Mouse (Mus musculus) gonadal fat pad, adult 2 months (tissue): ENCODE measurements at regions not wholly inside any gene's neighbourhood (a gene's known extent, or its start where the extent isn't known, plus 50 kb on each side); places are given as distances from the start of the nearest gene placed in this dataset.

Source experiments
- DNase-seq: peaks from one replicate; pipeline ENCODE4 v3.0.0-alpha.2; 2012; ENCODE audit warnings: low read depth

DNA sequence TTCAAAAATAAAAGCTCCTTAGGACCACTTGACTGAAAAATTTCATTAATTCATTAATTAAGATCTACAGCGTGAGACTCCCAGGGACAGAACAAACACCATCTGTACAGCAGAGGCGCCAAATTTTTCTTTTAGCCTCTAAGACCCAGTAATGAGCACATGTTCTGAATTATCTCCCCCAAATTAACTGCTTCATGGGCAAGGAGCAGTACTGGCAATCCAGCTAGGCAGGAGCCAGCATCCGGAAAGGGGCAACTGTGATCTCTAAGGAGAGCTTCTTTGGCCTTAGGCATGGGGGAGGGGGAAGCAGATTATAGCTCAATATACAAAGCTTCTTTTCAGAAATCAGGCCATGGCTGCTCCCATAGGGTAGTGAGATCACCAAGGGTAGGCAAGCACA lies 278.2 kb upstream of the Castor2 start:
- DNase-seq: no peak

DNA sequence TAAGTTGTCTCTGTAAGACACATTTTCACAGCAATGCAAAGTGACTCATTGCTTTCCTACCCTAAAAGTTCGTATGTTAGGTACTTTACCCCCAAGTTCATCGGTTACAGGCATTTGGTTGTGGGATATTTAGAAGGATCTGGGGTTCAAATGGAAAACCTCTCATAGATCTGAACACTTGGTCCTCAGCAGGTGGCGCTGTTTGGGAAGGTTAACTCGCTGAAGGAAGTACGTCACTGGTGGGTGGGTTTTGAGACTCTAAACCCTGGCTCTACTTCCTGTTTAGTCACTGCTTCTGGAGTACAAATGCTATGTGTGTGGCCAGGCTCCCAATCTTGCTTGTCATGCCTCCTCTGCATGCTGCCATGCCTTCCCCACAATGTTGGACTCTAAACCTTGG lies 284.0 kb upstream of the Castor2 start:
- no peak for DNase-seq

DNA sequence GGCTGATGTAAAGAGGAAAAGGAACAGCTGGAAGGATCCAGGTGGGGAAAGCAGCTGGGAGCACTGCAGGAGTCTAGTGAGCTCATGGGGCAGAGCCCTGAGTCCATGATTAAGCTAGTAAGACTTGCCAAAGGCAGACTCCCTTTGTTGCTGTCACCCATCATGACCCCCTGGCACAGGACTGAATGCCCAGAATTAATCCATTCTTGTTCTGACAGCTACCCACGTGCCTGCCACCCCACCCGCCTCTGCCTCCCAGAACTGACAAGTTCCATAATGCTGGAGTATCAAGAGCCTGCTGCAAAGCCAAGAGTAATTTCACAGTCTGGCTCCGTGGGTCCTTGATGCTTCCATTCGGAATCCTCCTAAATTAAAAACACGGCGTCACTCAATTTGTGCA lies 285.1 kb upstream of the Castor2 start:
- DNase-seq: no peak

DNA sequence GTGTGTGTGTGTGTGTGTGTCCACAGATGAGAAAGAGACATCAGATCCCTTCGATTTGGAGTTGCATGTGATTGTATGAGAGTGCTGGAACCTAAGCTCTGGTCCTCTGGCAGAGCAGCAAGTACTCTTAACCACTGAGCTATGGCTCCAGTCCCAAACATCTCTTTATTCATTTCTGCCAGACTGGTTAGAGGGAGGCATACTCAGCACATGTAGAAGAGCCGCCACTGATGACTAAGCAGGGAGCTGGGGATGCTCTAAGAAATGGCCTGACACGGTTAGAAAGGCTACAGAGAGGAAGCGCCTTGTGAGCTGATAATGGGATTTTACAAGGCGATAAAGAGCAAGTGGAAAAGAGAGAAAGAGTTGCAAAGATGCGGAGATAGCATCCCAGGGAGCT lies 287.3 kb upstream of the Castor2 start:
- DNase-seq: no peak

DNA sequence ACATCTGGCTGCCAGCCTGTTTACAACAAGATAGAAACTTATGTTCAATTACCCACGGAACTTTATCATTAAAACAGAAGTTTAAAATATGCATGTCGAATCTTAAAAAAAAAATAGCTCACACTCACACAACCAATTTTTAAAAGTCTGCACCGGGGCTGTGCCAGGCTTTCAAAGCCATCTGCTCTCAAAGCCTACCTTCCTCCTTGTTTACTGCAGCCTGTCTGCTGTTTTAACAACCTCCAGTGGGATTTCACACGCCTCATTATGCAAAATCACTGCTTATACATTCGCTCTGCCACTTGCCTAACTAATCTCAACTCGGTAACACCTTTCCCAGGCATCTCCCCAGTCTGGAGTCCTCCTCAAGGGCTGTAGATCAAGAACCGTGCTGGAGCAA lies 292.6 kb upstream of the Castor2 start:
- DNase-seq: no peak

DNA sequence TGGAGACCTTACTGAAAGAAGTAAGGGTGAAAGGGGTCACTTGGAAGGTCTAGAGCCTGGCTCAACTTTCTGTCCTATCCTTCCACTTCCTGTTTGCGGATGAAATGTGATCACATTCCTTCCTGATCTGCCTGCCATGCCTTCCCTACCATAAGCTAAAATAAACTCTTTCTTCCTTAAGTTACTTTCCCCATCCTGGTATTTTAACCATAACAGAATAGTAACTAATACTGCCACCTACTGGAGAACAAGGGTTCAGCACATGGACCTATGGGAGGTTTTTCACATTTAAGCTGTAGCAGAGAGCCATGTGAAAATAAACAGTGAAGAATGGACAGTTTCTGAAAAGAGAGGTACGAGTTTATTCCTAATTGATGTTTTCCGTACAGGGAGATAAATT lies 297.5 kb upstream of the Castor2 start:
- no peak for DNase-seq

DNA sequence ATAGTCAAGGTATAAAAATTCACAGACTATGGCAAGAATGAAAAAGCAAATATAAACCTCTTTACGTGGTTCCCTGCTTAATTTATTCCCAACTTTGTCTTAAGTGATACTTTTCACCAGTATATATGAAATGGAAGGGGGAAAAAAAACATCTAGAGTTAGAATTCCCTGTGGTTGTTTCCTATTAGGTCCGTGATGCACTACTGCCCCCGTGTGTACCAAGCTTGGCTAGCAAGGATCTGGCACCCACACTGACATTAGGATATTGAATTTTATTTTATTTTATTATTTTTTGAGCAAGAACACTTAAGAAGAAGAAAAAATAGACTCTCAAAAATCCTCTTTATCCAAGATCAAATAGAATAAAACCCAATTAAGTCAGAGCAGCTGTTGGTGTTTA lies 303.9 kb upstream of the Castor2 start:
- DNase-seq: no peak

DNA sequence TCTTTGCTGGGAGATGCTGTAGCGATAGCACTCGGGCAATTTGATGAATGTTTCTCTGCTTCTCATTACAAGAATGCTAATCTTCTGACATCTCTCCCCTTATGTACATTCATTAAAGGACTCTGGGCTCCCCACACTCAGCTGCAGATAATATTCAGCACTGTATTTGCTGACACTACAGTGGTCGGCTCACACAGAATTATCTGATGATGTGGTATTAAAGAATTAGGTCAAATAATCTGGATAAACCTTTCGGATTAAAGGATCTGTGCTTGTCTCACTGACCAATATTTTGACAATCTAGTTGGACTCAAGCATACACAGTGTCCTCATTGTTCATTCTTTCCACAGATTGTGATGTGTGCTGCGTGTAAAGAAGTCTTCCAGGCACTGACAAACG lies 308.8 kb upstream of the Castor2 start:
- DNase-seq: no peak

DNA sequence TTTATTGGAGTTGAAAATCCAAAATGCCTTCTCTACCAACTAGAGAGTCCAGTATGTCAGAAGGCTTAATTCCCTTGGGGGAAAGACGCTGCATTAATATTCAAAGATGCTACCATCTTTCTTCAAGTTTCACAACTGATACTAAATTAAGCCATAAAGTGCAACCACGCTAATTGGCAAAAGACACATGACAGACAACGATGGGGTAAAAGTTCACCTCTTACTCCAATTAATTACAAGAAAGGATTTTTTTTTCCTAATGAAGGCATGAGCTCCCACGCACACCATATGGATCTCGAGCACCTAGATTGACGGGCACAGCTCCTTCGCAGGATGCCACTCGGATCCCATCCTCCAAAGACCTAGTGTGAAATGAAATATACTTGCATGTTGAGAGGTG lies 311.5 kb upstream of the Castor2 start:
- no peak for DNase-seq

DNA sequence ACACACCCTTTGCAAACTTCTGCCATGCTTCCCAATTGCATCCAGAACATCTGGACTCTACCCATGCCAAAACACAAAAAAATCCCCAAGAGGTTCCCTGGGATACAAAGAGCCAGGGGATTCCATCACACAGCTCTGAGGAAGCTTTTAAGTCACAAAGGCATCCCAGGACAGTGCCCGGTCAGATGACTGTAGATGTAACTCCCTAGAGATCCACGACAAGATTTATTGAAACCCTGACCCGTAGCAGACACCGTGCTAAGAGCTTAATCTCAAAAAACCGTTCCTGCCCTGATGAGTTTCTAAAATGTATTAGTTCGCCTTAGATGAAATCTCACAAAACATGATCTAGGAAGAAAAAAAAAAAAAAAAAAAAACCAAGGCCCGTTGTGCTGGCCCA lies 312.0 kb upstream of the Castor2 start:
- no peak for DNase-seq

DNA sequence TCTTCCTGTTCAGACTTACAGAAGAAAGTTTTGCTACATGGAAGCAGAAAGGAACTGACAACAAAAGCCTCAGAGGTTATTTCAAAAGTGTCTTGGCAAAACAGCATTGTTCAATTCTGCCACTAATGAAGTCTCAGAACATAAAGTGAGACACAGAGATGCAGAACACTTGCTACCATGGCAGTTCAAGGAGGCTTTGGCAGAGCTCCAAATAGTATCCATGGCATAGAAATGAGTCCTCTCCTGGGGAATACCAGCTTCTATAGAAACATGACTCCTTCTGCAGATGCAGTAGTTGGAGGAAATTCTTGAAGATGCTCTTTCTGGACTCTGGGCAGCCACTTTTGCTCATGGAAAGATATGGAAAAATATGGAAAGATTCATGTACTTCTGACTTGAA lies 322.9 kb upstream of the Castor2 start:
- DNase-seq: no peak

DNA sequence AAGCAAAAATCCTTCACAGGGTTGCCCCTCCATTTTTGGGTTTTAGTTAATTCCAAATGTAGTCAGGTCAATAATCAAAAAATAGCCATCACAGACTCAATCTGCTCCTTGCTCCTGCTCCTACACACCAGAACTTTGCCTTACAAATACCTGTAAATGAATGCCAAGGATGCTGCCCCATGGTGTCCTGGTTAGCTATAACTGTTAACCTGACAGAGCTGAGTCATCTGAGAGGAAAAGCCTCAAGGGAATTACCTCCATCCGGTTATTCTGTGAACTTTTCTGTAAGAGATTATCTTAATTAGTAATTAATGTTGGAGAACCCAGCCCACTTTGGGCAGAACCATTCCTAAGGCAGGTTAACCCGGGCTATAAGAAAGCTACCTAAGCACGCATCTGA lies 325.4 kb upstream of the Castor2 start:
- no peak for DNase-seq

DNA sequence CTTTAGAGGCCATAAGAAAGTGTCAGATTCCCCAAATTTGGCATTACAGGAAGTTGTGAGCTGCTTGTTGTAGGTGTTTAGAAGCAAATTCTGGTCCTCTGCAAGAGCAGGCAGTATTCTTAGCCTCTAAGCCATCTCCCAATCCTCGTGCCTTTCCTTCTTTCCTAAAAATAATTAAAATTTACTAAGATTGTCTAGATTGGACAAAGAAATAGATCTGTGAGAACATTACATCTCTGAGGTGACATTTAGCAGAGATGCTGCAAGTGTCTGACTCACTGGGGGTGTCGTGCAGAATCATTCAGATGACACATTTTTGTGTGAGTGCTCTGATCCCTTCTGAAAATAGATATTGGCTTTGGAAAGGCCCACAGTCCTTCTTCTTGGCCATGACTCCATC lies 330.7 kb upstream of the Castor2 start:
- no peak for DNase-seq

DNA sequence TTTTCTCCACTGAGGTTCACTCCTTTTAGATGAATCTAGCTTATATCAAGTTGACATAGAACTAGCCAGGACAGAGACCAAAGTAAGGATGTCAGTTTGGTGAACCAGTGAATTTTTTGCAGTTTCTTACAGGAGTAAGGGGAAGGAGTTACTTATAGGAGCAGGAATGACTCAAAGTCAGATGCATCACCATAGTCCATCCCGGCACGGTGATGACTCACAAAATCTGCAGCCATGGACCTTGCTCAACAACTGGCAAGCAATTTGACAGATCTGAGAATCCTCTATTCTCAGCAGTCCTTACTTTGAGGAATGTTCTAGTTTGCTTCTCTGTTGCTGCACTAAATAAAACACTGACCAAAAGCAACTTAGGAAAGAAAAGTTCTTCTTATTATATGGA lies 341.7 kb upstream of the Castor2 start:
- no peak for DNase-seq

DNA sequence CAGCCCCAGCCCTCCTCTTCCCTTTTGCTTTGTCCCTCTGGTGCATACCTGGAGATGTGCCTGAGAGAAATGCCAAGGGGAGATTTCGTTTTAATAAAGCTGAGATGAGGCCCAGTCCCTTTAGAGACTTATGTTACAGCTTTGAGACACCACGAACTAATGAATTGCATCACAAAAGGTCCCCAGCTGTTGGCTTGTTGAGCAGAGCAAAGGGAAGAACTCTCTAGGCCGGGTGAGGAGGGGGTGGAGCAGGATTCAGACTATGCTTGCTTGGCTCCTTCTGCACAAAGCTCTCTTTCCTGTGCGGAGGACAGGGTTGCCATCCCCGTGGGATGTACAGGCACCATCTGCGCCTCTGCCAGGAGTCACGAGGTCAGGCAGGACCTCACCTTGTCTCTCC lies 345.3 kb upstream of the Castor2 start:
- no peak for DNase-seq

DNA sequence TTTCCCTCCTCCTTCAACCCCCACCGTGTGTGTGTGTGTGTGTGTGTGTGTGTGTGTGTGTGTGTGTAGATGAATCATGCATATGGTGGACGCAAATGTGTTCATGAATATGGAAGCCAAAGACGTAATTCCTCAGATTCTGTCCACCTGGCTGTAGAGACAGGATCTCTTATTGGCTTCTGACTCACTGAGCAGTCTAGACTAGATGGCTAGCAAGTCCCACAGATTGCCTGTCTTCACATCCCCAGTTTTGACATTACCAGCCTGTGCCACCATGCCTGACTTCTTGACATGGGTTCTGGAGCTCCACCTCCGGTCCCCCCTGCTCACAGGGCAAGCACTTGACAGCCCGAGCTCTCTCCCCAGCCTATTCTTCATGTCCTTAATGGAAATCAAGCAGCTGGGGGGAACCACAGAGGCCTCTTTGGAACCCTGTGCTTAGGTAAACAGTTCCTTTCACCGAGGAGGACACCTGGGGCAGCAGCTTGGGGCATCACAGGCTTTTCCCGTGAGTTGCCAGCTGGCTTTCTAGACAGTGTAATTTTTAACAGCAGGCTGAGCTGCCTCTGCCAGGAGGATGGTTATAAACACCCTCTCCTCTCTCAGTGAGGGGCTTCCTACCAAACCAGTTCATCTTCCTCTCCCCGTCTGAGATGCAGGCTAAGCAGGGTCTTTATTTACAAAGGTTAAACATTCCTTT lies 345.9 kb upstream of the Castor2 start:
- DNase-seq: no peak

DNA sequence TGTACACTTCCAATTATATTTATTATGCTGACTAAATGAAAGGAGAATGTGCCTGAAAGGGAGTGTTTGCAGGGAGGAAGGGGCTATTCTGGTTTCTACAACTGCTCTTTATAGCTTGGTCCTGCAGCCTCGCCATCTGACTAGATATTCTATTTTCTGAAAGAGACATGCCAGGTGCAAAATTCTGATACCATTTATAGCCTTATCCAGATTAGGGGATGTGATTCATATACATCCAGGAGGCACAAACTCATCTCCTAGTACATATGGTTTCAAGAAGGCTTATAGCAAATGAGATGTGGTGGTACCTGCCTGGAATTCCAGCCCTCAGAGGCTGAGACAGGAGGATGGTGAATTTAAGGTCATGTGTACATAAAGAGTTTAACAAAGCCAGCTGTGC lies 352.6 kb upstream of the Castor2 start:
- DNase-seq: no peak

DNA sequence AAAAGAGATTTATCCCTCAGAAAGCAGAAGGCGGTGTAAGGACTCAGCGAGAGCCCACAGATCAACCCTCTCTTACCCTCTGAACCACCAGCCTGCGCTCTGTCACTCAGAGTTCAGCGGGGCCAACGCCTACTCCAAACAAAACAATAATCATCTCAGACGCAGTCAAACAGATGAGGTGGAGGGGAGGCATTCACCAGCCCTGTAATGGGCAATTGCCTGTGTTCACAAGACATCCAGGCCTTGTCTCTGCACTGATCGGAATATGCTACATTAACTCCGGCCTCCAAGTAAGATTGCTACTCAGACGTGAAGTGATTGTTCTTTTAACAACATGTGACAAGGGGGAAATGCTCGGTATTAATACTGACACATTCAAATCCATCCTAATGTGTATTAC lies 353.1 kb upstream of the Castor2 start:
- no peak for DNase-seq

DNA sequence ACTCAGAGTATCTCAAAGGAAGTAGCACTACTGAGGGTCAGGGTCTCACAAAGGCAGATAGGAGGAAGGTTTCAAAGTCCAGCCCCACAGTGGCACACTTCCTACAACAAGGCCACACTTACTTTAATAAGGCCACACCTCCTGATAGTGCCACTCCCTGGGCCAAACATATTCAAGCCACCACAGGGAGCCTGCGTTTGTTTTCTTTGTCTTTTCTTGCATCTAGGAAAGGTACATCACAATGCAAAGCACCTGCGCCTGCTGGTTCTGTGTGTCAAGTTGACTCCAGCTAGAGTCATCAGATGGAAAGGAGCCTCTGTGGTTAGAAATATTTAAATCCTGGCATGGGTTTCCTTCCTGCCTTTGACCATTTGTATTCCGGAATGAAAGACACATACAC lies 355.4 kb upstream of the Castor2 start:
- DNase-seq: no peak

DNA sequence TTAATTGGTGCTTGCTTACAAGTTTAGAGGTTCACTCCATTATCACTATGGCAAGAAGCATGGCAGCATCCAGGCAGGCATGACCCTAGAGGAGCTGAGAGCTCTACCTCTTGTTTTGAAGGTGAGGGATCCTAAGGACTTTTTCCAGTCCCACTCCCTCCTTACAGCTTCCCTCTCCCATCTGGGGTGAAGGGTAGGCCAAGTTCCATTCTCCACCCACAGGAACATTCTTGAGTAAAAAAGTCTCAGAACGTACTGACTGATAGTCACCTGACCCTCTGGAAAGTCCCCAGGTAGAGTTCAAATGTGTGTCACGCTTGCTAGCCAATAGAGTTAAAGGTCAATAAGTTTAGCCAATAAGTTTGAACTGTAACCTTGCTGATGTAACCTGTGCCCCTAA lies 355.9 kb upstream of the Castor2 start:
- no peak for DNase-seq

DNA sequence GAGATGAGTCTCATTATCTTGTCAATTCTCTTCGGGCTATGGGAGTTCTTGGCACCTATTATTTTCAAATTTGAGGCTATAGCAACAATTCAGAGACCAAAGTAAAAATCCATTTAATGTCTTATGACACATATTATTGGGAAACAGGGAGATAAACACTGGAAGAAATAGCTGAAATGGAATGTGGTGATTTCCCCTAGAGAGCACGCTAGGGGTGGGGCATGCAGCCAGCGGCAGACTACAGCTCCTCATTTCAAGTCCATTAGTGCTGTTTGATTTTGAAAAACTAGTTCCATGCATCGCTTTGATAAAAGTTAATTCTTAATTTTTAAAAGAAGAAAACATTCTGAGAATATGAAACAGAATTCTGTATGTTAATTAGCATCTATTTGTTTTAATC lies 367.6 kb upstream of the Castor2 start:
- no peak for DNase-seq

DNA sequence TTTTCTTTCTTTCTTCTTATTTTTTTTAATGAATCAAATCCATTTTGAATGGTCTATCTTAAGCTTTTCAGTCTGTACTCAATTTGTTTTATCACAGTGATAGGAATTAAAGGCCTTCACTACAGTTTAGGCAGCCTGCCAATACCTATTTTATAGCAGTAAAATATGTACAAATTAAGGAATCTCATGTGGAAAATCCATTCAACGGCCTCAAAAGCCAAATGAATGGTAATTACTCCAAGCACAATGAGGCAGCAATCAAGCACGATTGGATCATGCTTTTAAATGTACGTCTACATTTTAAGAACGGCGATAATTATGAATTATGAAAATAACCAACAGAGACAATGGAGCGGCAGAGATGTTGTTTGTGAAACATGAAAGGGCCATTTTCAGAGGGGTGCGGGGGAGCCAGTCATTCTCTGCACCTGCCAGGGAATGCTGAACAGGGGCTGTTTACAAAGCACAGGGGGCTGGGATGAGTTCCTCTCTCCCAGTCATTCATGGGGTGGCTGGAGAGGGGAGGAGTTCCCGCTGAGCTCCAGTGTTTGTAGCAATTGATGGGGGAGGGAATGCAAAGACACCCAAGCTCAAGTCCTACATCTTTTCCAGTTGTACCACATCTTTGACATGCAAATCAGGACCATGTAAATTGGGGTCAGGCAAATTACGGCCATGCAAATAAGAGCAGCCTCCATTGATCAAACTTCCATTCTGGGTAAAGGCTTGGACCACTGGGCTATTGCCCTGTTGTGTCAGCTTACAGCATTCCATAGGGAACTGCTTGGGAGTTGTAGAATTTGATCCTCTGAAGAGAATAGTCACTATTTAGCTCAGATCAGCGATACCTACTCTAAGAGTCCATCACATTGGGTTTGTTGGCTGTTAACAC lies 381.1 kb upstream of the Castor2 start:
- DNase-seq: no peak

DNA sequence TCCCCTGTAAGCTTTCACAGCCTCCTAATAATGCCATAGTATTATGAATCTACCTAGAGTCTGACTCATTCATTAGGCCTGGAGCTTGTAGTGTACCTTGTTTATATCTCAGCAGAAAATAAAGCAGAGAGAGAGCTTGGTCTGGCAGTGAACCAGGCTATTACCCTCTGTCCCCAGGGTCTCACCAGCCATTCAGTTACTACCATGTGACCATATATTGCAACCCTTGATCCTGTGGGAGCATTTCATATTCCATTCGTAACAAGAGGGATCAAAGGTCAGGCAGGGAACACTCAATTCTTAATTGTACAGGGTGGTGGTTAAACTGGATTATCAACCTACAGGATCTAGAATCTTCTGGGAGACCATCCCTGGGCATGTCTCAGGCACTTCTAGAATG lies 383.7 kb upstream of the Castor2 start:
- DNase-seq: no peak

DNA sequence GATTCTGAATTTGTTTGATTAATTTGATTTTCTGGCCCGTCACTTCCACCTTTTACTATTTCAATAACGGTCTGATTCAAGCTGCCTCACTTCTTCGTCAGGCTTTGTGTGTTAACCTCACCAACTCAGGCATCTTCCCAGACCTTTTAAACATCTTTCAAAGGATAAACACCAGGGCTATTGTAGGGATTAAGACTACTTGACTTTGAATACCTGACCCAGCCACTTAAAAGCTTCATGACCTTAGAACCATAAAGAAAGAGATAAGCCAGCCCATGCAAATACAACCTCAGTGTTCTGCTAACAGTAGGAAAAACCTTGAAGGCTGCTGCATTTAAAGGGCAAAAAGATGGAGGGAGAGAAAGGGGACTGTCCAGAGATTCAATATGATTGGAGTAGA lies 386.9 kb upstream of the Castor2 start:
- no peak for DNase-seq
